10 mouse cellular contexts compared by ENCODE assay signal in genomic region chr15:102270274-102270960, GRCm38 (mm10). TPM values are rescaled to one million over a fixed set of nuclear protein-coding genes. Genes with fewer than 3 reads are reported as not detected.
A peak's percentile ranks its signal among the peaks of the same experiment; 100 is the strongest.
DNase-seq lines count a peak whose midpoint lies in the region; ATAC-seq and TF ChIP-seq lines count a peak whose summit lies in the region.
"Had no signal": no experiment of that assay in that cellular context is flagged by ENCODE, and none has a peak within 500 bp of the region (broad histone marks: within the 10 kb centered on the region; RNA-seq: fewer than 3 reads in every experiment).

TSS of gene Gm9918 (plus strand) at chr15:102270563.

- no peaks in the 10 kb centered on the region for H3K36me3 ChIP-seq in heart, embryonic 10.5 days
- H3K36me3 ChIP-seq in ES-Bruce4 (ENCODE audit: control insufficient read depth, insufficient read depth, low read length, poor library complexity, severe bottlenecking) = no peaks in the 10 kb centered on the region
- no peaks in the 10 kb centered on the region for H3K36me3 ChIP-seq in hindbrain, embryonic 12.5 days
- H3K36me3 ChIP-seq in liver, postnatal 0 days (replicated peaks; ENCODE audit: insufficient read depth, low read length) = no peaks in the 10 kb centered on the region

- TF ChIP-seq POLR2A in ES-Bruce4 (IDR thresholded peaks at IDR 0.05; ENCODE audit: insufficient read depth, low read length) = no peak

- WGBS in heart, embryonic 10.5 days = 5% methylated on average over 21 of the region's 21 CpGs
- WGBS in hindbrain, embryonic 12.5 days = 10% methylated on average over 19 of the region's 21 CpGs
- 29% methylated on average over 19 of the region's 21 CpGs for WGBS in liver, postnatal 0 days (ENCODE audit: insufficient replicate concordance)

- peaks cover 13% of the 10 kb centered on the region for H3K4me1 ChIP-seq in heart, embryonic 10.5 days
- no peaks in the 10 kb centered on the region for H3K4me1 ChIP-seq in ES-Bruce4 (ENCODE audit: control insufficient read depth, insufficient read depth, low read length)
- peaks cover 8% of the 10 kb centered on the region for H3K4me1 ChIP-seq in hindbrain, embryonic 12.5 days
- no peaks in the 10 kb centered on the region; the same call in 1 of the 2 replicates for H3K4me1 ChIP-seq in liver, postnatal 0 days (ENCODE audit: insufficient read depth)

- H3K27me3 ChIP-seq in heart, embryonic 10.5 days (ENCODE audit: insufficient read depth, poor library complexity, severe bottlenecking) = peaks cover 24% of the 10 kb centered on the region
- H3K27me3 ChIP-seq in ES-Bruce4 (ENCODE audit: control insufficient read depth, insufficient read depth, low read length, poor library complexity, severe bottlenecking) = no peaks in the 10 kb centered on the region
- peaks cover 21% of the 10 kb centered on the region for H3K27me3 ChIP-seq in hindbrain, embryonic 12.5 days
- 0 out of 2 replicates have a peak, but pooled peaks cover 4% of the 10 kb centered on the region for H3K27me3 ChIP-seq in liver, postnatal 0 days (ENCODE audit: insufficient read depth, low read length)

- H3K9me3 ChIP-seq in heart, embryonic 10.5 days = no peaks in the 10 kb centered on the region
- no peaks in the 10 kb centered on the region for H3K9me3 ChIP-seq in ES-Bruce4 (replicated peaks; ENCODE audit: control insufficient read depth, insufficient read depth, low read length, poor library complexity, severe bottlenecking)
- H3K9me3 ChIP-seq in hindbrain, embryonic 12.5 days (replicated peaks) = no peaks in the 10 kb centered on the region
- H3K9me3 ChIP-seq in liver, postnatal 0 days (ENCODE audit: low read length) = no peaks in the 10 kb centered on the region

- peak within 1 kb of the TSS; percentile 62 for H3K27ac ChIP-seq in heart, embryonic 10.5 days
- peak within 1 kb of the TSS; percentile 38; the same call in 1 of the 2 replicates for H3K27ac ChIP-seq in ES-Bruce4 (ENCODE audit: insufficient read depth, low read length)
- no peak within 1 kb of the TSS for H3K27ac ChIP-seq in hindbrain, embryonic 12.5 days
- no peak within 1 kb of the TSS for H3K27ac ChIP-seq in liver, postnatal 0 days (ENCODE audit: low read depth)

- peak within 1 kb of the TSS; percentile 5; the same call in 1 of the 2 replicates for H3K9ac ChIP-seq in ES-Bruce4 (ENCODE audit: low read depth, poor library complexity, severe bottlenecking)
- no peak within 1 kb of the TSS for H3K9ac ChIP-seq in hindbrain, embryonic 12.5 days
- H3K9ac ChIP-seq in liver, postnatal 0 days (replicated peaks) = no peak within 1 kb of the TSS

- DNase-seq in heart, embryonic 10.5 days (ENCODE audit: low spot score) = no peak
- no peak for DNase-seq in heart, adult 18-20 months
- no peak for DNase-seq in liver, postnatal 0 days
- DNase-seq in layer of hippocampus, adult 18-20 months (ENCODE audit: low spot score in 2 of 2) = no peak
- no peak for DNase-seq in gastrocnemius, postnatal 10 days
- no peak for DNase-seq in right cerebral cortex, postnatal 4 days
- DNase-seq: B cell, adult 2 months; kidney, postnatal 14 days had no signal

- H3K4me3 ChIP-seq in heart, embryonic 10.5 days = peak within 1 kb of the TSS; percentile 53
- H3K4me3 ChIP-seq in ES-Bruce4 (ENCODE audit: low read depth, low read length) = peak within 1 kb of the TSS; percentile 59
- H3K4me3 ChIP-seq in hindbrain, embryonic 12.5 days = peak within 1 kb of the TSS; percentile 21
- H3K4me3 ChIP-seq in liver, postnatal 0 days (ENCODE audit: low read depth, low read length) = no peak within 1 kb of the TSS

- no peak for TF ChIP-seq CTCF in ES-Bruce4 (IDR thresholded peaks at IDR 0.05; ENCODE audit: low read depth, low read length)
- TF ChIP-seq CTCF in liver, postnatal 0 days (IDR thresholded peaks at IDR 0.05; ENCODE audit: low read depth) = no peak

- no peak for TF ChIP-seq EP300 in ES-Bruce4 (IDR thresholded peaks at IDR 0.05; ENCODE audit: insufficient read depth, low read depth, low read length)
- no peak for TF ChIP-seq EP300 in liver, postnatal 0 days (IDR thresholded peaks at IDR 0.05; ENCODE audit: low read depth)

- ATAC-seq in hindbrain, embryonic 12.5 days (ENCODE audit: low FRiP score) = no peak
- no peak for ATAC-seq in liver, postnatal 0 days

- peak within 1 kb of the TSS; percentile 43 for H3K4me2 ChIP-seq in hindbrain, embryonic 12.5 days (replicated peaks)
- 0 out of 2 replicates have a peak within 1 kb of the TSS, but pooled peaks have one; percentile 18 for H3K4me2 ChIP-seq in liver, postnatal 0 days (ENCODE audit: low read depth, low read length)

RNA-seq across cellular contexts. Expression of gene Gm9918, which starts in this region (rescaled TPM):
- 0.23 TPM in 1 of 2 replicates, not detected in the other for polyA plus RNA-seq in heart, embryonic 10.5 days (2016; fragmentation: Nextera tagmentation; extraction: Ambion mirVana)
- total RNA-seq in heart, adult 18-20 months (2021) = not detected
- 0.81 and 1.1 TPM in 2 replicates for polyA plus RNA-seq in ES-Bruce4 (2011; ENCODE audit: insufficient read depth, insufficient read length, low read depth, missing spikeins)
- 0.30 and 0.49 TPM in 2 replicates for polyA plus RNA-seq in hindbrain, embryonic 12.5 days (2016; fragmentation: Nextera tagmentation; extraction: Ambion mirVana)
- not detected in 2 replicates for polyA plus RNA-seq in liver, postnatal 0 days (2015; fragmentation: Nextera tagmentation; extraction: Ambion mirVana)
- total RNA-seq in layer of hippocampus, adult 18-20 months (2021) = not detected
- total RNA-seq in gastrocnemius, postnatal 10 days (2021) = not detected

Comparison
In these comparisons a context has a peak if more than half of its experiments do, and no peak if none do; other contexts are left out.
1. H3K27ac ChIP-seq: peak in heart, embryonic 10.5 days (single experiment) and ES-Bruce4 (single experiment); none in hindbrain, embryonic 12.5 days (single experiment) and liver, postnatal 0 days (single experiment).